Mouse (Mus musculus) hindbrain, embryonic 13.5 days (tissue): ENCODE data around the gene Cyp2w1. TPM values are rescaled to one million over a fixed set of nuclear protein-coding genes. Genes with fewer than 3 reads are reported as not detected.

Experiments used
- ATAC-seq: fragments of 200-750 bp; cut with Nextera tagmentation; 2 replicates; pipeline ENCODE4 v1.8.0; 2017; ENCODE audit warnings: moderate TSS enrichment; ENCODE audit not compliant: low FRiP score
- H3K27ac ChIP-seq: fragments of 300-500 bp; sonication (generic); 2 replicates; pipeline ENCODE4 v1.5.1; 2015; ENCODE audit warnings: inconsistent platforms, mild to moderate bottlenecking, moderate library complexity
- H3K27me3 ChIP-seq: fragments of 300-500 bp; sonication (generic); 2 replicates; pipeline ENCODE4 v1.6.1; 2015; ENCODE audit warnings: mild to moderate bottlenecking, inconsistent platforms
- H3K36me3 ChIP-seq: fragments of 300-500 bp; sonication (generic); 2 replicates; pipeline ENCODE4 v1.6.1; 2015; ENCODE audit warnings: mild to moderate bottlenecking, inconsistent platforms
- H3K4me1 ChIP-seq: fragments of 300-500 bp; sonication (generic); replicated peaks from 2 replicates; pipeline ENCODE4 v1.6.1; 2015; ENCODE audit warnings: inconsistent platforms
- H3K4me2 ChIP-seq: fragments of 300-500 bp; sonication (generic); 2 replicates; pipeline ENCODE4 v1.6.1; 2015; ENCODE audit warnings: inconsistent platforms, mild to moderate bottlenecking, moderate library complexity
- H3K4me3 ChIP-seq: fragments of 300-500 bp; sonication (generic); 2 replicates; pipeline ENCODE4 v1.5.1; 2015; ENCODE audit warnings: mild to moderate bottlenecking, inconsistent platforms
- H3K9ac ChIP-seq: fragments of 300-500 bp; sonication (generic); 2 replicates; pipeline ENCODE4 v1.6.1; 2015; ENCODE audit warnings: mild to moderate bottlenecking, inconsistent platforms
- H3K9me3 ChIP-seq: fragments of 300-500 bp; sonication (generic); 2 replicates; pipeline ENCODE4 v1.6.1; 2016; ENCODE audit warnings: inconsistent platforms
- WGBS: fragments of 180-500 bp; shearing (Covaris S2); methylation state at CpG from one replicate; pipeline ENCODE4 v1.1.7; 2015; 5-methylcytosine and 5-hydroxymethylcytosine counted together
- polyA plus RNA-seq: library from polyadenylated mRNA; unstranded; fragments of >200 nt; fragmentation: Nextera tagmentation; extraction: Ambion mirVana; gene quantifications from 2 replicates; pipeline ENCODE4 v1.2.1, GENCODE M21; 2015

Cyp2w1 gene
- polyA plus RNA-seq, 1 experiment from 2014 or later = not detected

- no peak for ATAC-seq
- WGBS = 85% methylated on average over 11 of the region's 11 CpGs
Measured at GRCm38 (mm10) chr5:139368638-139369320, 16.4 kb downstream of the Cyp2w1 start.

GRCm38 (mm10) chr5:139370336-139370735 lies 17.9 kb downstream of the Cyp2w1 start:
- WGBS = 87% methylated on average over 6 of the region's 6 CpGs
- H3K9me3 ChIP-seq = no peaks in the 10 kb centered on the region
- no peak overlapping the region for H3K4me3 ChIP-seq
- H3K27me3 ChIP-seq = no peaks in the 10 kb centered on the region
- peak overlapping the region; percentile 95 for H3K9ac ChIP-seq
- H3K27ac ChIP-seq = no peak overlapping the region
- ATAC-seq = no peak
- peaks cover 38% of the 10 kb centered on the region for H3K4me1 ChIP-seq
- H3K36me3 ChIP-seq = no peaks in the 10 kb centered on the region
- no peak overlapping the region for H3K4me2 ChIP-seq

More at GRCm38 (mm10) chr5:139368638-139369320, 16.4 kb downstream of the Cyp2w1 start:
- H3K4me3 ChIP-seq = no peak overlapping the region
- H3K36me3 ChIP-seq = no peaks in the 10 kb centered on the region
- no peak overlapping the region for H3K9ac ChIP-seq
- H3K4me1 ChIP-seq = peaks cover 49% of the 10 kb centered on the region
- H3K27me3 ChIP-seq = no peaks in the 10 kb centered on the region
- H3K9me3 ChIP-seq = no peaks in the 10 kb centered on the region
- no peak overlapping the region for H3K4me2 ChIP-seq
- no peak overlapping the region for H3K27ac ChIP-seq

- no peaks in the 10 kb centered on the region for H3K27me3 ChIP-seq
- H3K4me2 ChIP-seq = peak overlapping the region; percentile 81
- WGBS = 56% methylated on average over 5 of the region's 5 CpGs
- no peaks in the 10 kb centered on the region for H3K36me3 ChIP-seq
- H3K9ac ChIP-seq = peak overlapping the region; percentile 95; the same call in 1 of the 2 replicates
- no peak for ATAC-seq
- H3K4me3 ChIP-seq = peak overlapping the region; percentile 65; the same call in 1 of the 2 replicates
- H3K9me3 ChIP-seq = no peaks in the 10 kb centered on the region
- H3K4me1 ChIP-seq = peaks cover 37% of the 10 kb centered on the region
- no peak overlapping the region for H3K27ac ChIP-seq
Measured at GRCm38 (mm10) chr5:139371118-139371517, 18.7 kb downstream of the Cyp2w1 start.

- H3K4me1 ChIP-seq = peaks cover 37% of the 10 kb centered on the region
- H3K4me2 ChIP-seq = peak overlapping the region; percentile 81
- peak overlapping the region; percentile 65 for H3K4me3 ChIP-seq
- H3K27ac ChIP-seq = peak overlapping the region; percentile 87
- peak overlapping the region; percentile 95 for H3K9ac ChIP-seq
- H3K9me3 ChIP-seq = no peaks in the 10 kb centered on the region
- peak; percentile 92 for ATAC-seq
- H3K36me3 ChIP-seq = no peaks in the 10 kb centered on the region
- 2% methylated on average over 39 of the region's 39 CpGs for WGBS
- H3K27me3 ChIP-seq = no peaks in the 10 kb centered on the region
Measured at GRCm38 (mm10) chr5:139371631-139372401, 19.4 kb downstream of the Cyp2w1 start.

GRCm38 (mm10) chr5:139373126-139373525 lies 20.7 kb downstream of the Cyp2w1 start:
- Histone ChIP-seq H3K4me2 (no peak overlapping the region), H3K9me3 (no peaks in the 10 kb centered on the region), H3K4me1 (peaks cover 45% of the 10 kb centered on the region), H3K36me3 (no peaks in the 10 kb centered on the region), H3K9ac (peak overlapping the region; percentile 95; the same call in 1 of the 2 replicates), H3K27ac (no peak overlapping the region), H3K4me3 (no peak overlapping the region), H3K27me3 (no peaks in the 10 kb centered on the region)
- WGBS = 76% methylated on average over 3 of the region's 3 CpGs
- no peak for ATAC-seq

GRCm38 (mm10) chr5:139373889-139374444 lies 21.6 kb downstream of the Cyp2w1 start:
- ATAC-seq = no peak
- H3K27ac ChIP-seq = no peak overlapping the region
- WGBS = 74% methylated on average over 6 of the region's 6 CpGs

GRCm38 (mm10) chr5:139374841-139375240 lies 22.4 kb downstream of the Cyp2w1 start:
- Histone ChIP-seq H3K9me3 (no peaks in the 10 kb centered on the region), H3K36me3 (no peaks in the 10 kb centered on the region), H3K4me3 (no peak overlapping the region), H3K4me2 (no peak overlapping the region), H3K27ac (no peak overlapping the region), H3K4me1 (peaks cover 49% of the 10 kb centered on the region), H3K27me3 (no peaks in the 10 kb centered on the region), H3K9ac (no peak overlapping the region)
- 87% methylated on average over 2 of the region's 2 CpGs for WGBS
- ATAC-seq = no peak

More at GRCm38 (mm10) chr5:139373889-139374444, 21.6 kb downstream of the Cyp2w1 start:
- no peak overlapping the region for H3K9ac ChIP-seq
- H3K4me2 ChIP-seq = no peak overlapping the region
- no peaks in the 10 kb centered on the region for H3K9me3 ChIP-seq
- no peaks in the 10 kb centered on the region for H3K27me3 ChIP-seq
- H3K36me3 ChIP-seq = no peaks in the 10 kb centered on the region
- no peak overlapping the region for H3K4me3 ChIP-seq
- peaks cover 43% of the 10 kb centered on the region for H3K4me1 ChIP-seq

GRCm38 (mm10) chr5:139377468-139378270 lies 25.3 kb downstream of the Cyp2w1 start, which contains the start of gene Gpr146:
TSS of gene Gpr146 (plus strand) at chr5:139377697.
- no peak for ATAC-seq
- no peaks in the 10 kb centered on the region for H3K27me3 ChIP-seq
- H3K4me1 ChIP-seq = peaks cover 49% of the 10 kb centered on the region
- H3K9ac ChIP-seq = peak within 1 kb of the TSS; percentile 5; the same call in 1 of the 2 replicates
- H3K36me3 ChIP-seq = no peaks in the 10 kb centered on the region
- H3K27ac ChIP-seq = peak within 1 kb of the TSS; percentile 55
- no peak within 1 kb of the TSS for H3K4me3 ChIP-seq
- no peaks in the 10 kb centered on the region for H3K9me3 ChIP-seq
- no peak within 1 kb of the TSS for H3K4me2 ChIP-seq
- 83% methylated on average over 18 of the region's 18 CpGs for WGBS

- Histone ChIP-seq H3K36me3 (no peaks in the 10 kb centered on the region), H3K4me3 (no peak overlapping the region), H3K27ac (peak overlapping the region; percentile 27), H3K9me3 (no peaks in the 10 kb centered on the region), H3K4me2 (no peak overlapping the region), H3K9ac (peak overlapping the region; percentile 5; the same call in 1 of the 2 replicates), H3K27me3 (no peaks in the 10 kb centered on the region), H3K4me1 (peaks cover 52% of the 10 kb centered on the region)
- WGBS = 85% methylated on average over 7 of the region's 7 CpGs
- no peak for ATAC-seq
Measured at GRCm38 (mm10) chr5:139378271-139378556, 25.8 kb downstream of the Cyp2w1 start.

- Histone ChIP-seq H3K9ac (no peak overlapping the region), H3K4me3 (no peak overlapping the region), H3K4me2 (no peak overlapping the region), H3K4me1 (peaks cover 54% of the 10 kb centered on the region), H3K36me3 (no peaks in the 10 kb centered on the region), H3K27me3 (no peaks in the 10 kb centered on the region), H3K9me3 (no peaks in the 10 kb centered on the region), H3K27ac (peak overlapping the region; percentile 14; the same call in 1 of the 2 replicates)
- peak; percentile 31; the same call in 1 of the 2 replicates for ATAC-seq
- 45% methylated on average over 21 of the region's 21 CpGs for WGBS
Measured at GRCm38 (mm10) chr5:139378986-139379629, 26.7 kb downstream of the Cyp2w1 start.

- peak overlapping the region; percentile 64 for H3K4me3 ChIP-seq
- peak overlapping the region; percentile 79 for H3K9ac ChIP-seq
- ATAC-seq = peak; percentile 45
- H3K4me2 ChIP-seq = peak overlapping the region; percentile 87
- WGBS = 25% methylated on average over 8 of the region's 8 CpGs
- peak overlapping the region; percentile 62; the same call in 1 of the 2 replicates for H3K27ac ChIP-seq
- no peaks in the 10 kb centered on the region for H3K36me3 ChIP-seq
- H3K9me3 ChIP-seq = no peaks in the 10 kb centered on the region
- peaks cover 54% of the 10 kb centered on the region for H3K4me1 ChIP-seq
- no peaks in the 10 kb centered on the region for H3K27me3 ChIP-seq
Measured at GRCm38 (mm10) chr5:139379771-139380384, 27.5 kb downstream of the Cyp2w1 start.
